Mouse (Mus musculus): ENCODE data around the gene Gsdme.

DNA sequence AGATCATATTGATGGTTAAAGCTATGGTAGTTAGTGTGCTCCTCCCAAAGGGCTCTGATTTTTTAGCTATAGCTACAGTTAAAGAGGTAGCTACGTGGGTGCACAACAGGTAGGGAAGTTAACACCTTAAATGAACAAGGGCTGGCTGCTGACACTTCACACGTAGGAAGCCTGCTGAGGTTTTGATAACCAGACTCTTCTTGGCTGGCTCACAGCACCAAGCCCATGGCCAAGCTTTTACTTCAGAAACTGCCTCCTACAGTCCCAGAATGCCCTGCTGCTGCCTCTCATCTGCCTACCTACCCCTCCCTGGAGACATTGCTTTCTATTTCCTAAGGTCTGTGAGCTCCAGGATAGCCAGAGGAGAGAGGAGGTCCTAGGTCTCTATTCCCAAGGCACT lies 25.7 kb downstream of the Gsdme start:
- no peak for TF ChIP-seq POLR2A (IDR thresholded peaks at IDR 0.05; ENCODE audit: extremely low read depth, insufficient read depth, low read length)
- no peak for TF ChIP-seq CTCF (IDR thresholded peaks at IDR 0.05; ENCODE audit: low read depth, low read length)
